Comparison of ENCODE assay signal across 10 mouse cellular contexts in genomic region chr15:98636517-98636916, GRCm38 (mm10). TPM values are rescaled to one million over a fixed set of nuclear protein-coding genes. Genes with fewer than 3 reads are reported as not detected.
A peak's percentile ranks its signal among the peaks of the same experiment; 100 is the strongest.
DNase-seq lines count a peak whose midpoint lies in the region; ATAC-seq lines count a peak whose summit lies in the region.
"Had no signal": no experiment of that assay in that cellular context is flagged by ENCODE, and none has a peak within 500 bp of the region (broad histone marks: within the 10 kb centered on the region; RNA-seq: fewer than 3 reads in every experiment).

No protein-coding gene starts in this region.

- 0 out of 2 replicates have a peak overlapping the region, but pooled peaks have one; percentile 5 for H3K4me3 ChIP-seq in kidney, embryonic 15.5 days (replicated peaks)
- H3K4me3 ChIP-seq in embryonic facial prominence, embryonic 13.5 days: peak overlapping the region; percentile 75
- H3K4me3 ChIP-seq in hindbrain, embryonic 15.5 days: peak overlapping the region; percentile 81
- H3K4me3 ChIP-seq in midbrain, embryonic 15.5 days: peak overlapping the region; percentile 95

- peaks cover 18% of the 10 kb centered on the region; the same call in 1 of the 2 replicates for H3K36me3 ChIP-seq in kidney, embryonic 15.5 days
- H3K36me3 ChIP-seq in embryonic facial prominence, embryonic 13.5 days: peaks cover 25% of the 10 kb centered on the region
- H3K36me3 ChIP-seq in hindbrain, embryonic 15.5 days: peaks cover 20% of the 10 kb centered on the region
- H3K36me3 ChIP-seq in midbrain, embryonic 15.5 days (replicated peaks): peaks cover 21% of the 10 kb centered on the region

- H3K27me3 ChIP-seq in kidney, embryonic 15.5 days: peaks cover 22% of the 10 kb centered on the region
- H3K27me3 ChIP-seq in embryonic facial prominence, embryonic 13.5 days: peaks cover 11% of the 10 kb centered on the region
- no peaks in the 10 kb centered on the region for H3K27me3 ChIP-seq in hindbrain, embryonic 15.5 days
- no peaks in the 10 kb centered on the region for H3K27me3 ChIP-seq in midbrain, embryonic 15.5 days (replicated peaks)

- H3K27ac ChIP-seq in kidney, embryonic 15.5 days: no peak overlapping the region
- H3K27ac ChIP-seq in embryonic facial prominence, embryonic 13.5 days: no peak overlapping the region
- H3K27ac ChIP-seq in hindbrain, embryonic 15.5 days (replicated peaks): no peak overlapping the region
- peak overlapping the region; percentile 99 for H3K27ac ChIP-seq in midbrain, embryonic 15.5 days

- DNase-seq in kidney, postnatal 14 days: no peak
- DNase-seq in thymus, postnatal 0 days (ENCODE audit: low spot score): no peak
- no peak for DNase-seq in yolk sac, embryonic 10.5 days (ENCODE audit: low spot score)
- DNase-seq in spleen, postnatal 36 days (ENCODE audit: low spot score in 2 of 2): no peak
- DNase-seq: gastrocnemius, postnatal 14 days; thymus, postnatal 25 days had no signal

- peaks cover 57% of the 10 kb centered on the region for H3K4me1 ChIP-seq in kidney, embryonic 15.5 days
- peaks cover 51% of the 10 kb centered on the region for H3K4me1 ChIP-seq in embryonic facial prominence, embryonic 13.5 days
- H3K4me1 ChIP-seq in hindbrain, embryonic 15.5 days (replicated peaks): peaks cover 49% of the 10 kb centered on the region
- peaks cover 48% of the 10 kb centered on the region for H3K4me1 ChIP-seq in midbrain, embryonic 15.5 days

- peak overlapping the region; percentile 87 for H3K4me2 ChIP-seq in kidney, embryonic 15.5 days
- H3K4me2 ChIP-seq in embryonic facial prominence, embryonic 13.5 days: peak overlapping the region; percentile 92
- H3K4me2 ChIP-seq in hindbrain, embryonic 15.5 days: peak overlapping the region; percentile 87
- peak overlapping the region; percentile 80 for H3K4me2 ChIP-seq in midbrain, embryonic 15.5 days

- no peaks in the 10 kb centered on the region for H3K9me3 ChIP-seq in kidney, embryonic 15.5 days (replicated peaks)
- H3K9me3 ChIP-seq in embryonic facial prominence, embryonic 13.5 days: no peaks in the 10 kb centered on the region
- no peaks in the 10 kb centered on the region for H3K9me3 ChIP-seq in hindbrain, embryonic 15.5 days
- H3K9me3 ChIP-seq in midbrain, embryonic 15.5 days: no peaks in the 10 kb centered on the region

- no peak for ATAC-seq in kidney, embryonic 15.5 days (replicated peaks; ENCODE audit: low FRiP score)
- no peak for ATAC-seq in embryonic facial prominence, embryonic 13.5 days (ENCODE audit: insufficient number of reproducible peaks, insufficient read depth, low FRiP score, low TSS enrichment, low read depth)
- no peak for ATAC-seq in hindbrain, embryonic 15.5 days (ENCODE audit: low FRiP score, low read depth)
- ATAC-seq in midbrain, embryonic 15.5 days (replicated peaks): no peak

- WGBS in kidney, embryonic 15.5 days: 55% methylated on average over 5 of the region's 5 CpGs
- WGBS in embryonic facial prominence, embryonic 13.5 days: 44% methylated on average over 5 of the region's 5 CpGs
- WGBS in hindbrain, embryonic 15.5 days: 24% methylated on average over 5 of the region's 5 CpGs
- 19% methylated on average over 5 of the region's 5 CpGs for WGBS in midbrain, embryonic 15.5 days

- no peak overlapping the region for H3K9ac ChIP-seq in kidney, embryonic 15.5 days
- H3K9ac ChIP-seq in embryonic facial prominence, embryonic 13.5 days: peak overlapping the region; percentile 83; the same call in 1 of the 2 replicates
- peak overlapping the region; percentile 88 for H3K9ac ChIP-seq in hindbrain, embryonic 15.5 days
- H3K9ac ChIP-seq in midbrain, embryonic 15.5 days: peak overlapping the region; percentile 95

RNA-seq across cellular contexts. Expression of gene Cacnb3, which starts 5.9 kb away (rescaled TPM):
- polyA plus RNA-seq in kidney, embryonic 15.5 days (2015; fragmentation: Nextera tagmentation; extraction: Ambion mirVana): 29.8 and 36.6 TPM in 2 replicates
- polyA plus RNA-seq in embryonic facial prominence, embryonic 13.5 days (2015; fragmentation: Nextera tagmentation; extraction: Ambion mirVana): 55.6 and 55.7 TPM in 2 replicates
- 130 and 136 TPM in 2 replicates for polyA plus RNA-seq in hindbrain, embryonic 15.5 days (2015; fragmentation: Nextera tagmentation; extraction: Ambion mirVana)
- polyA plus RNA-seq in midbrain, embryonic 15.5 days (2015; fragmentation: Nextera tagmentation; extraction: Ambion mirVana): 199 and 201 TPM in 2 replicates
- polyA plus RNA-seq in thymus, postnatal 0 days (2015; fragmentation: Nextera tagmentation; extraction: Ambion mirVana): 8.5 and 9.6 TPM in 2 replicates

RNA-seq across cellular contexts. Expression of gene Ddx23, which starts 26.2 kb away (rescaled TPM):
- polyA plus RNA-seq in kidney, embryonic 15.5 days (2015; fragmentation: Nextera tagmentation; extraction: Ambion mirVana): 23.1 and 23.7 TPM in 2 replicates
- 34.5 and 35.4 TPM in 2 replicates for polyA plus RNA-seq in embryonic facial prominence, embryonic 13.5 days (2015; fragmentation: Nextera tagmentation; extraction: Ambion mirVana)
- polyA plus RNA-seq in hindbrain, embryonic 15.5 days (2015; fragmentation: Nextera tagmentation; extraction: Ambion mirVana): 19.4 and 24.8 TPM in 2 replicates
- 22.0 and 26.4 TPM in 2 replicates for polyA plus RNA-seq in midbrain, embryonic 15.5 days (2015; fragmentation: Nextera tagmentation; extraction: Ambion mirVana)
- 23.5 and 26.4 TPM in 2 replicates for polyA plus RNA-seq in thymus, postnatal 0 days (2015; fragmentation: Nextera tagmentation; extraction: Ambion mirVana)

RNA-seq across cellular contexts. Expression of gene Adcy6, which starts 26.6 kb away (rescaled TPM):
- polyA plus RNA-seq in kidney, embryonic 15.5 days (2015; fragmentation: Nextera tagmentation; extraction: Ambion mirVana): 23.6 and 25.4 TPM in 2 replicates
- 11.7 and 19.5 TPM in 2 replicates for polyA plus RNA-seq in embryonic facial prominence, embryonic 13.5 days (2015; fragmentation: Nextera tagmentation; extraction: Ambion mirVana)
- 10.6 and 13.1 TPM in 2 replicates for polyA plus RNA-seq in hindbrain, embryonic 15.5 days (2015; fragmentation: Nextera tagmentation; extraction: Ambion mirVana)
- 14.0 and 15.2 TPM in 2 replicates for polyA plus RNA-seq in midbrain, embryonic 15.5 days (2015; fragmentation: Nextera tagmentation; extraction: Ambion mirVana)
- polyA plus RNA-seq in thymus, postnatal 0 days (2015; fragmentation: Nextera tagmentation; extraction: Ambion mirVana): 12.6 and 17.0 TPM in 2 replicates

RNA-seq across cellular contexts. Expression of gene Rnd1, which starts 40.7 kb away (rescaled TPM):
- 0.62 and 0.99 TPM in 2 replicates for polyA plus RNA-seq in kidney, embryonic 15.5 days (2015; fragmentation: Nextera tagmentation; extraction: Ambion mirVana)
- 0.50 and 0.59 TPM in 2 replicates for polyA plus RNA-seq in embryonic facial prominence, embryonic 13.5 days (2015; fragmentation: Nextera tagmentation; extraction: Ambion mirVana)
- polyA plus RNA-seq in hindbrain, embryonic 15.5 days (2015; fragmentation: Nextera tagmentation; extraction: Ambion mirVana): 10.3 and 10.4 TPM in 2 replicates
- 13.2 and 13.9 TPM in 2 replicates for polyA plus RNA-seq in midbrain, embryonic 15.5 days (2015; fragmentation: Nextera tagmentation; extraction: Ambion mirVana)
- 1.1 and 1.7 TPM in 2 replicates for polyA plus RNA-seq in thymus, postnatal 0 days (2015; fragmentation: Nextera tagmentation; extraction: Ambion mirVana)

Comparison
In these comparisons a context has a peak if more than half of its experiments do, and no peak if none do; other contexts are left out.
1. H3K4me3 ChIP-seq: peak in every context shown above with its lines; median percentile 95 in midbrain, embryonic 15.5 days; 81 in hindbrain, embryonic 15.5 days; 75 in embryonic facial prominence, embryonic 13.5 days; 5 in kidney, embryonic 15.5 days.